Mouse (Mus musculus): ENCODE data around the gene Creld1.

DNA sequence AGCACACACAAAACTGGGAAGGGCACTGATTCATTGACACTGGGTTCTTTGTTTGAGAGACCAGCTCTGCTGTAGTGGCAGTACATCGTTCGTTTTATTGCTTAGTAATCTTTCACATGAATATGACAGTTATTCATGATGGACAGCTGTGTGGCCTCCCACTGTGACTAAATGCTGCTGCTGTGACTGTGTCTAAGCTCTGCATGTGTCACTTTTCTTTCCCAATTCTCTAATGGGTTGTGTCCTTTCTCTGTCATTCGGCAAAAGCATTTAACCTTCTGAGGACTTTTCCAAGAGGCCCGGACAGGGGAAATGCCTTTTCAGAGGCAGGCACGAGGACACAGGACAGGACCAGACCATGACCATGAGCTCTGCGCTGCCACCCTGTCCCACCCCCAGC lies 30.8 kb downstream of the Creld1 start:
- no peak for TF ChIP-seq POLR2A (IDR thresholded peaks at IDR 0.05; ENCODE audit: control insufficient read depth in 1 of 2, insufficient read depth in 1 of 2, low read depth in 1 of 2, low read length in 2 of 2, poor library complexity in 1 of 2)
- TF ChIP-seq CTCF (IDR thresholded peaks at IDR 0.05 in 2 of 3, conservative IDR thresholded peaks at IDR 0.05 in 1 of 3; ENCODE audit: control insufficient read depth in 1 of 3, insufficient read depth in 1 of 3, low read depth in 2 of 3, low read length in 3 of 3, poor library complexity in 1 of 3, severe bottlenecking in 1 of 3), result no peak
- no peak for TF ChIP-seq TAL1 (IDR thresholded peaks at IDR 0.05; ENCODE audit: low read length)
- no peak for TF ChIP-seq E2F4 (IDR thresholded peaks at IDR 0.05; ENCODE audit: borderline replicate concordance, low read depth, low read length)
- no peak for TF ChIP-seq JUND (IDR thresholded peaks at IDR 0.05; ENCODE audit: low read depth, low read length)
- no peak for TF ChIP-seq GABPA (IDR thresholded peaks at IDR 0.05; ENCODE audit: low read depth, low read length)
- TF ChIP-seq USF2 (IDR thresholded peaks at IDR 0.05; ENCODE audit: borderline replicate concordance in 1 of 2, insufficient read depth in 1 of 2, low read depth in 1 of 2, low read length in 2 of 2), result no peak
